Mouse (Mus musculus) liver, adult 2 months (tissue): ENCODE results near the gene Szrd1. TPM values are rescaled to one million over a fixed set of nuclear protein-coding genes. Genes with fewer than 3 reads are reported as not detected.

Source experiments
- DNase-seq: peaks from one replicate; pipeline ENCODE4 v3.0.0-alpha.2; 2011; ENCODE audit warnings: low read depth, low spot score; ENCODE audit errors: extremely low read depth
- H3K27ac ChIP-seq: fragments of 200-500 bp; replicated peaks from 2 replicates; pipeline ENCODE4 v1.5.1; 2012; ENCODE audit warnings: low read depth, mild to moderate bottlenecking, control low read depth, inconsistent platforms, low read length; ENCODE audit not compliant: insufficient read depth
- H3K27me3 ChIP-seq: fragments of 200-500 bp; 2 replicates; pipeline ENCODE4 v1.6.1; 2012; ENCODE audit warnings: mild to moderate bottlenecking, moderate library complexity, low read length, inconsistent platforms; ENCODE audit not compliant: control insufficient read depth, insufficient read depth
- H3K36me3 ChIP-seq: fragments of 200-500 bp; 2 replicates; pipeline ENCODE4 v1.6.1; 2012; ENCODE audit warnings: low read length, inconsistent platforms; ENCODE audit not compliant: control insufficient read depth, insufficient read depth
- H3K4me1 ChIP-seq: fragments of 200-500 bp; 2 replicates; pipeline ENCODE4 v1.6.1; 2011; ENCODE audit warnings: low read length; ENCODE audit not compliant: control insufficient read depth, insufficient read depth
- H3K4me3 ChIP-seq: fragments of 200-500 bp; 2 replicates; pipeline ENCODE4 v1.5.1; 2011; ENCODE audit warnings: low read depth, mild to moderate bottlenecking, control low read depth, low read length, moderate library complexity; ENCODE audit not compliant: insufficient read depth
- H3K79me2 ChIP-seq: fragments of 200-500 bp; 2 replicates; pipeline ENCODE4 v1.6.1; 2012; ENCODE audit warnings: inconsistent platforms, mild to moderate bottlenecking, low read length, moderate library complexity; ENCODE audit not compliant: control insufficient read depth, insufficient read depth
- H3K9ac ChIP-seq: fragments of 200-500 bp; 2 replicates; pipeline ENCODE4 v1.6.1; 2012; ENCODE audit warnings: low read depth, mild to moderate bottlenecking, control low read depth, inconsistent platforms, low read length
- CTCF ChIP-seq: fragments of 200-500 bp; IDR thresholded peaks from 2 replicates; pipeline ENCODE4 v1.5.1; 2011; ENCODE audit warnings: low read depth, low read length, control low read depth
- POLR2A ChIP-seq: fragments of 200-500 bp; IDR thresholded peaks from 2 replicates; pipeline ENCODE4 v1.6.1; 2011; ENCODE audit warnings: low read length, control low read depth; ENCODE audit not compliant: insufficient read depth; ENCODE audit errors: extremely low read depth
- WGBS: fragments of 180-500 bp; shearing (Covaris S2); methylation state at CpG from one replicate; pipeline ENCODE4 v1.1.7; 2018; 5-methylcytosine and 5-hydroxymethylcytosine counted together
- polyA plus RNA-seq: library from polyadenylated mRNA; depleted of rRNA; stranded (reverse); fragments of >200 nt; gene quantifications from 2 replicates; pipeline ENCODE4 v1.2.3, GENCODE M21; 2012
- total RNA-seq: library from RNA; depleted of rRNA; stranded (reverse); fragments of >200 nt; gene quantifications from 2 replicates; pipeline ENCODE4 v1.2.3, GENCODE M21; 2014

Gene Szrd1
- total and polyA plus RNA-seq, 2 experiments = 26.6 to 43.6 TPM

DNA sequence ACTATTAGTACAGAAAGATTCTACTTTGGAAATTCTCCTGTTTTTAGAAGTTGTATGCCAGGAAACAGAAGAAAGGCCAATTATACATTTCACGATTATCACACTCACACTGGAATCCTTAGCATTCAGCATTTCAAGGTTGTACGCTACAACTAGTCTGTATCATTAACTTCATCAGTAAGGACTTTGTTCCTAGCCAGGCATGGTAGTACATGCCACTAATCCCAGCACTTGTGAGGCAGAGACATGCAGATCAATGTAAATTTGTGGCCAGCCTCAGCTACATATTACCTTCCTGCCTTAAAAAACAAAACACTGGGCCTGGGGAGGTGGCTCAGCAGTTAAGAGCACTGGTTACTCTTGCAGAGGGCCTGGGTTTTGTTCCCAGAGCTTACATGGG is 19.0 kb upstream of the Szrd1 start:
- Histone ChIP-seq H3K9ac (no peak overlapping the region), H3K36me3 (no peaks in the 10 kb centered on the region), H3K4me1 (peaks cover 40% of the 10 kb centered on the region), H3K27ac (0 out of 2 replicates have a peak overlapping the region, but pooled peaks have one; percentile 26), H3K27me3 (no peaks in the 10 kb centered on the region), H3K4me3 (no peak overlapping the region), H3K79me2 (peaks cover 34% of the 10 kb centered on the region)
- WGBS = 44% methylated on average over 2 of the region's 2 CpGs
- TF ChIP-seq CTCF (no peak), POLR2A (no peak)
- no peak for DNase-seq

DNA sequence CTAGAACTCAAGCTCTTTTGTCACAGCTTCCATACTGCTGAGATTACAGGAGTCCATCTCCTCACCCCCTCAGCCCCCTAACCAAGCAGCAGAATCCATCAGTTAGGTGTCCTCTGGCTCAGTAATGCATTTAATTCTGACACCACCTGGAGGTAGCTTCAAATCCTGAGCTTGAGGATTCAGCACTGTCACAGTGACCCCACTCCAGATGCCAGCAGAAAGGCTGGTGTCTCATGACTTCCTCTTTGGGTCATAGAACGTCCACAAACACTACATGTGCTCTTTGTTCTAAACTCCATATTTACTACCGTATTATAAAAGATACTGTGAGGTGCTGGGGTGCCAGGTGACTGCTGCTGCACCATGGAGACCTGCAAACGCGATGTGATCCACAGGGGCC is 17.9 kb upstream of the Szrd1 start:
- peaks cover 38% of the 10 kb centered on the region for H3K79me2 ChIP-seq
- DNase-seq = no peak
- no peak for TF ChIP-seq POLR2A
- TF ChIP-seq CTCF = no peak
- 47% methylated on average over 4 of the region's 4 CpGs for WGBS
- H3K27ac ChIP-seq = no peak overlapping the region
- H3K4me1 ChIP-seq = peaks cover 30% of the 10 kb centered on the region
- no peaks in the 10 kb centered on the region for H3K27me3 ChIP-seq
- no peak overlapping the region for H3K4me3 ChIP-seq
- no peaks in the 10 kb centered on the region for H3K36me3 ChIP-seq
- H3K9ac ChIP-seq = no peak overlapping the region

DNA sequence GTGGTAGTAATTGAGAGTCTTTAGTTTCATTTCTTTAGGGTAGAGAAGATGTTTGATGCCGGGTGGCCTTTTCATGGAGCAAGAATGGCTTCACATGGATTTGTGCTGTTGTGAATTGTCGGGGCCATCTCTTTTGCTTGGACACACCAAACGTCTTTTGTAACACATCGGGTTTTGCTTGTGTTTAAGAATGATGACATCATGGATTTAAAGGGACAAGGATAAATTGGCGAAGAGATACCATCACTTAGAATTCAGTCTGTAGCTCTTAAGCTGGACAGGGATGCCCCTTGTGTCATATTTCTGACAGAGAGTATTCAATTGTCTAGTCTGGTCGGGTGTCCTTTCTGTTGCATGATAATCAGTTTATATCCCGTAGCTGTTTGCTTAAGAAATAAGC is 9.5 kb upstream of the Szrd1 start:
- H3K27me3 ChIP-seq = no peaks in the 10 kb centered on the region
- 12% methylated on average over 7 of the region's 7 CpGs for WGBS
- no peak for DNase-seq
- no peak overlapping the region for H3K9ac ChIP-seq
- TF ChIP-seq POLR2A = no peak
- no peak for TF ChIP-seq CTCF
- peaks cover 6% of the 10 kb centered on the region for H3K4me1 ChIP-seq
- H3K4me3 ChIP-seq = peak overlapping the region; percentile 23; the same call in 1 of the 2 replicates
- peaks cover 30% of the 10 kb centered on the region; the same call in 1 of the 2 replicates for H3K79me2 ChIP-seq
- no peaks in the 10 kb centered on the region for H3K36me3 ChIP-seq
- no peak overlapping the region for H3K27ac ChIP-seq

DNA sequence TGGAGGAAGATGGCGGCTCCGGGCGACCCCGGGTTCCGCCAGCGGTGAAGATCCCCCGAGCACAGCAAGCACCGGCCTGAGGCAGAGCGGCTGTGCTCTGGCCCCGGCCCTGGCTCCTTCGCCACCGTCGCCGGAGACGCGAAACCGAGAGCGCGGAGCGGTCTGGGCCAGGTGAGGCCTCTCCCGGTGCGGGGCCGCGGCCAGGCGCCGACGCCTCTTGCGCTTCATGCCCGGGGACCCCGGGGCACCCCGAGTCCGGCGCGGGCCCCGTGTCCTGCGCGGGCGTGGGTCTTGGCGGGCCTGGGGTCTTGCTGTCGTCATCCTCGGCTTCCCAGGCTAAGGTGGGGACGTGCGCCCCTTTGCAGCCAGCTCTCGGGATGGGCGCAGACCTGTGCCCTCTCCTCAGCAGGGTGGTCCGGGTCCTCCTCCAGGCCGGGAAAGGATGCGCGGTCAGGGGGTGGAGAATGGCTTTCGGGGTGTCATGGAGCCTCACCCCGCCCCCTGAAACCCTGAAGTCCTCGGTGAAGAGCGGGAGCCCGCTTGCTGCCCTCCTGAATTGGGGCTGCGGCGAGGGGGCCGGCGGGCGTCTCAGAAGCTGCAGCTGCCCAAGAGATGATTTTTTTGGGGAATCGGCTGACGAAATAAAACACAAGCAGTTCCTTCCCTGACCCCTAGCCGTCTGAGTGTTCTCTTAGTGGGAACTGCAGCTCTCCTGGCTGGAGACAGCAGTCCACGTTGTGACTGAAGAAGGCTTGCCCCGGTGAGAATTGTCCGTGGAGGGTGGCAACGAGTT is 8.6 kb upstream of the Szrd1 start:
- Histone ChIP-seq H3K36me3 (no peaks in the 10 kb centered on the region), H3K79me2 (peaks cover 26% of the 10 kb centered on the region; the same call in 1 of the 2 replicates), H3K27me3 (no peaks in the 10 kb centered on the region), H3K4me3 (peak overlapping the region; percentile 93), H3K9ac (peak overlapping the region; percentile 88), H3K27ac (peak overlapping the region; percentile 34), H3K4me1 (peaks cover 6% of the 10 kb centered on the region)
- WGBS = under 1% methylated on average over 66 of the region's 66 CpGs
- DNase-seq = no peak
- TF ChIP-seq CTCF = no peak

DNA sequence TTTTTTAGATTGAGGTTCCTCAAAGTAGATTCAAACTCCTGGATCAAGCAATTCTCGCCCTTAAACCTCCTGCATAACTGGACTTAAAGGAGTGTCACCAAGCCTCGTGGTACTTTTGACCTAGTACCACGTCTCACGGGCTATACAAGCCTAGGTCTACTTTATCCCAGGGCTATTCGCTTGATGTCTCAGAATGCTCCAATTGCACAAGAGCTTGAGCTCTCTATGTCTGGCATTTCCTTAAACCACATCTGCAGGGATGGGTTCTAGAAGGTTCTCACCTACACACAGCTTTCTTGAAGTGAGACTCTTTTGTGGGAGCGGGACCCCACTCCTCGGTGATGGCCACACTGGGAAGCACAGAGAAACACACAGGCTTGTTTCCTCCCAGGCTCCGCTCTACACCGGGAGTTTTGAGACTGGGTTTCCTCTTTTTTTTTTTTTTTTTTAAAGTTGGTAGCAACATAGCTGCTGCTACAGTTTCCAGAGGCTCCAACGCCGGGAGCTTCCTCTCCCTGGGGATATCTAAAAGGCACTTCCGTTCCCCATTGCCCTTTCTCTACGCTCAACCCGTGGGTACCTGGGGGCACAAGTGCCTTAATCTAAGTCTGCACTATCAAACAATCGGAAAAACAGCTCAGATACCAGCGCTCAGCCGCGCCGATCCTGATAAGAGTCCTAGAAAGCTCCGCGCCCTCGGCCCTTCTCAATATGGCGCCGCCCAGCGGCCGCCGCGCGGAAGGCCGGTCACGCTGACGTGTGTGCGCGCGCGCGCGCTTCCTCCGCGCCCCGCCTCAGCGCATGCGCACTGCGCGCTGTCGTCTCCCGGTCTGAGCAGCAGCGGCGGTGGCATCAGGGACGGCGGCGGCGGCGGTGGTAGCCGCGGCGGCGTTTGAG is 7.8 kb upstream of the Szrd1 start, which contains the start of gene Fbxo42:
Gene Fbxo42, plus strand, starts transcription at position 802 of the 897 bp plus-strand sequence.
- Histone ChIP-seq H3K36me3 (no peaks in the 10 kb centered on the region), H3K27me3 (no peaks in the 10 kb centered on the region), H3K4me3 (peak within 1 kb of the TSS; percentile 93), H3K9ac (peak within 1 kb of the TSS; percentile 88), H3K27ac (peak within 1 kb of the TSS; percentile 86), H3K79me2 (peaks cover 21% of the 10 kb centered on the region; the same call in 1 of the 2 replicates), H3K4me1 (peaks cover 9% of the 10 kb centered on the region)
- DNase-seq = peak; percentile 68
- peak; percentile 74 for TF ChIP-seq CTCF
- TF ChIP-seq POLR2A = peak; percentile 77; the same call in 1 of the 2 replicates
- WGBS = 5% methylated on average over 58 of the region's 58 CpGs
